Mouse (Mus musculus): Measurements from ENCODE around the gene Plcb3. TPM values are rescaled to one million over a fixed set of nuclear protein-coding genes. Genes with fewer than 3 reads are reported as not detected.

Plcb3 gene
- polyA plus RNA-seq, 1 experiment from 2014 or later: 55.9 TPM

DNA sequence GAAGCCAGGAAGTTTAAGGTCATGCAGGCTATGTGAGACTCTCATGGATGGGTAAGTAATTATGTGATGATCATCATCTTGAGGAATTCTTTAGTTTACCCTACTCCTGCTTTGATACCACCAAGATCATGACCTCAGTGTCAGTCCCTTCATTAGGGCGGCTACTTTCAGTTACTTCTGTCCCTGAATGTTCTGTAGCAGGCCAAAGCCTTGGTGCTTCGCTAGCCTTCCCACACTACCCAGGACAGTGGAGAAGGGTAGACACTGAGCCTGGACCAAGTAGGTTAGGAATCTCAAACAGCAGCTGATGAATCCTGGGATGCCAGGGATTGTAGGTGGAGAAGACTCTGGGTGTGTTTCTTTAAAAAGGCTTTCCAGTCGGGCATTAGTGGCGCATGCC lies 5.2 kb upstream of the Plcb3 start:
- WGBS: 92% methylated on average over 4 of the region's 4 CpGs
- Histone ChIP-seq H3K27ac (ENCODE audit: low read depth) (no peak overlapping the region), H3K36me3 (ENCODE audit: insufficient read depth) (peaks cover 54% of the 10 kb centered on the region), H3K4me1 (ENCODE audit: insufficient read depth) (peaks cover 12% of the 10 kb centered on the region; the same call in 1 of the 2 replicates), H3K9me3 (ENCODE audit: low read depth, low read length) (no peaks in the 10 kb centered on the region), H3K4me2 (peak overlapping the region; percentile 71), H3K4me3 (ENCODE audit: low read depth, low read length) (no peak overlapping the region), H3K9ac (no peak overlapping the region), H3K27me3 (ENCODE audit: insufficient read depth, low read length) (no peaks in the 10 kb centered on the region)
- TF ChIP-seq CTCF (IDR thresholded peaks at IDR 0.05; ENCODE audit: low read depth): no peak
- ATAC-seq (ENCODE audit: insufficient read depth) (no peak), DNase-seq (no peak)

DNA sequence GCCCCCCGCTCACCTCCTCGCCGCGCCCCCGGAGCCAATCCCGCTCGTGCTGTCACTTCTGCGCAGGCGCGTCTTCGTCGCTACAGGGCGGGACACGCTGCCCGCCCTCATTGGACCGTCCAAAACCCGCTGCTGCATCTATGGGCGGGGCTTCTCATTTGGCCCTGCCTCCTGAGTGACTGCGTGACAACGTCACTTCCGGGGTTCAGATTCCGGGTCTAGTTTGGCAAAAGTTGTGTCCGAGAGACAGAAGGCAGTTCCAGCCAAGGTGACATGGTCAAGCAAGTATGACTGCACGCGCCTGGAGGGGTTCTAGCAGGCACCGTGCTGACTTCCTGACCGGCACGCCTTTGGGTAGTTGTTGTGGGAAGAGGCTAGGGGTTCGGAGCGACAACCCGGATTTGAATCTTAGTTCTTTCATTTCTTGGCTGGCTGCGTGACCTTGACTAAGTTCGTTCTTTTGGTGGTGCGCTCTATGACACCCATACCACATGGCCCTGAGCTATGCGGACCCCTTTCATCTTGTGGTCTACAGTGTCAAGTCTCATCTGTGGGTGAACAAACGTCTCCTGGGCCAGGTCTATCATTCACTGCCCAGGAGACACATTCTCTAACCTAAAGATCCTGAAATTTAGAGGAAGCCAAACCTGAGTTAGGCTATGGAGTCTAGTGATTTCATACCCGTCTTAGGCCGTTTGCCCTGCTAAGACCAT lies 4.3 kb upstream of the Plcb3 start, which contains the start of gene Fkbp2:
Fkbp2 (minus strand) TSS at position 121 of the 713 bp plus-strand sequence.
- ATAC-seq (ENCODE audit: insufficient read depth): peak; percentile 88
- H3K4me2 ChIP-seq: peak within 1 kb of the TSS; percentile 71
- 1% methylated on average over 38 of the region's 38 CpGs for WGBS
- no peaks in the 10 kb centered on the region for H3K27me3 ChIP-seq (ENCODE audit: insufficient read depth, low read length)
- H3K9me3 ChIP-seq (ENCODE audit: low read depth, low read length): no peaks in the 10 kb centered on the region
- H3K27ac ChIP-seq (ENCODE audit: low read depth): peak within 1 kb of the TSS; percentile 89
- no peak for TF ChIP-seq CTCF (IDR thresholded peaks at IDR 0.05; ENCODE audit: low read depth)
- peak within 1 kb of the TSS; percentile 58 for H3K4me3 ChIP-seq (ENCODE audit: low read depth, low read length)
- peak; percentile 100 for DNase-seq
- H3K36me3 ChIP-seq (ENCODE audit: insufficient read depth): peaks cover 51% of the 10 kb centered on the region
- peaks cover 15% of the 10 kb centered on the region; the same call in 1 of the 2 replicates for H3K4me1 ChIP-seq (ENCODE audit: insufficient read depth)
- peak within 1 kb of the TSS; percentile 79 for H3K9ac ChIP-seq

DNA sequence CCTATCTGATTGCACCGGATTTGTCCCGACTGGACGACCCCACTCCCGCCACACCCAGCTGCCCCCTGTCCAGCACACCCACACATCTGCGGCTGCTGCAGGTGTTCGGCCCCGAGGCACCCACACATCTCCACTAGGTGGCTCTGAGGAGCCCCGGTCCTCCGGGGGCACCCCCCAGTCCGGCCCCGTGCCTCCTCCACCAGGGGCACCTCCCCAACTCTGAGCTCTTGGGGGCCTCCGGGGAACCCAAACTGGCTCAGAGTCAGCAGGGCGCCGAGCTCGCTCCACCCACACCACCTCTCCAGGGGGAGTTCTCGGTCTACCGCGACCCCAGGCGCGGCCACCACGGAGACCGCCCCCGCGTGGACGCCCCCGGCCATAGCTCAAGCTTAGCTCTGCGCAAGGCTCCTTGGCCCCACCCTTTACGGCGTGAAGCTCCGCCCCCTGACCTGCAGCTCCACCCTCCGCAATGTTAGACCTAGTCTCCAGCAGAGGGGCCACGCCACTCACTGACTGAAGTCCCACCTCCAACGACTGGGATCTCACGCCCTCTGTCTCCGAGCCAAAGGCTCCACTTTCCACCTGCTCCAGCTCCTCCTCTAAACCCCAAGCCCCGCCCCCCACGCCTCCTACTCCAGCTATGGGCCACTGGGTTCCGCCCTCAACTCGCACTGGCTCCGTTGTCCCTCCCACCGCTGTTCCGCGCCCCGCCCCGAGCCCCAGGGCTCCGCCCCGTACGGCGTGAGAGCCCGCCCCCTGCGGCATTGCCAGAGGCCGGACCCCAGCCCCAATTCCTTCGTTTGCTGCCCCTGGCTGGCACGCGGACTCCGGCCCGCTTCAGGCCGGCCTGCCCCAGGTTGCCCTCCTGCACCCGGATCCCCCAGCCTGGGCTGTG lies 3.5 kb upstream of the Plcb3 start:
- WGBS: under 1% methylated on average over 59 of the region's 59 CpGs
- Histone ChIP-seq H3K27me3 (ENCODE audit: insufficient read depth, low read length) (no peaks in the 10 kb centered on the region), H3K4me2 (peak overlapping the region; percentile 71), H3K36me3 (ENCODE audit: insufficient read depth) (peaks cover 43% of the 10 kb centered on the region), H3K27ac (ENCODE audit: low read depth) (peak overlapping the region; percentile 89), H3K4me1 (ENCODE audit: insufficient read depth) (peaks cover 15% of the 10 kb centered on the region; the same call in 1 of the 2 replicates), H3K4me3 (ENCODE audit: low read depth, low read length) (peak overlapping the region; percentile 58), H3K9ac (peak overlapping the region; percentile 79), H3K9me3 (ENCODE audit: low read depth, low read length) (no peaks in the 10 kb centered on the region)
- DNase-seq (peak; percentile 99), ATAC-seq (ENCODE audit: insufficient read depth) (peak; percentile 85)
- TF ChIP-seq CTCF (IDR thresholded peaks at IDR 0.05; ENCODE audit: low read depth): peak; percentile 76

DNA sequence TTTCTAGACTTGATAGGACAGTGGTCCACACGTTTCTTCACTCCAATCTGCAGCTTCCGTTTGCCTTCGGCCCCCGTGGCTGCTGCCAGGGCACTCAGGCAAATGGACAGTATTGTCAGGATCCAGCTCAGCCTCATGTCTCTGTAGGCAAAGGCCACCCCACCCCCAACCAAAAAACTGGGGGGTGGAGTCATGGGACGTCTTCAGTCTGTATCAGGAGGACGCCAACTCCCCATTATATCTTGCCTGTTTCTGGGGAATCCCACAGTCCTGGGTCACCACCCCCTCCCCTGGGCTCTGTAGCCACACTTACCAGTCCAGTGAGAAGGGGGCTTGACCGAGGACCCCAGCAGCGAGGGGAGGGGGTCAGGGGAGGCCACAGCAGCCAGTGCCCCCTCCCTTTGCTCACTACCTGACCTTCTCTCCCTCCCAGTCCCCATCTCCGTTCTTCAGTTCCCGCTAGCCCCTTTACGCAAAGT lies 2.8 kb upstream of the Plcb3 start:
- H3K27ac ChIP-seq (ENCODE audit: low read depth): peak overlapping the region; percentile 37; the same call in 1 of the 2 replicates
- DNase-seq: peak; percentile 66
- peak overlapping the region; percentile 58 for H3K4me3 ChIP-seq (ENCODE audit: low read depth, low read length)
- no peak for ATAC-seq (ENCODE audit: insufficient read depth)
- peaks cover 38% of the 10 kb centered on the region for H3K36me3 ChIP-seq (ENCODE audit: insufficient read depth)
- 5% methylated on average over 11 of the region's 11 CpGs for WGBS
- no peak for TF ChIP-seq CTCF (IDR thresholded peaks at IDR 0.05; ENCODE audit: low read depth)
- H3K9me3 ChIP-seq (ENCODE audit: low read depth, low read length): no peaks in the 10 kb centered on the region
- H3K4me1 ChIP-seq (ENCODE audit: insufficient read depth): peaks cover 15% of the 10 kb centered on the region; the same call in 1 of the 2 replicates
- peak overlapping the region; percentile 71 for H3K4me2 ChIP-seq
- peak overlapping the region; percentile 56 for H3K9ac ChIP-seq
- no peaks in the 10 kb centered on the region for H3K27me3 ChIP-seq (ENCODE audit: insufficient read depth, low read length)

DNA sequence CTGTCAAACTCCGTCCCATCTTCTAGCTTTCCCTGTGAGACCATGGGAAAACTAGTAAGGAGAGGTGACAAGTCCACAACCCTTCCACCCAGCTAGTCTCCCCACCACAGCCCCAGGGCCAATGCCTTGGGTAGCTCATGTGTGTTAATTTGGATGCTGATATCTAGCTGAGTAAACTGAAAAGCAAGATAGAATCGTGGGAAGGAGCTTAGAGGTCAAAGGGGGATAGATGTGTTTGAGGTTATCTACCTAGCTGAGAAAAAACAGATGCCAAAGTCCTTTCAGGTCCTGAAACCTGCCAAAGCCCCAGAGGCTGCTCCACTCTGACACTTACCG lies 2.3 kb upstream of the Plcb3 start:
- H3K36me3 ChIP-seq (ENCODE audit: insufficient read depth): peaks cover 34% of the 10 kb centered on the region
- ATAC-seq (ENCODE audit: insufficient read depth): no peak
- no peak for DNase-seq
- no peak for TF ChIP-seq CTCF (IDR thresholded peaks at IDR 0.05; ENCODE audit: low read depth)
- H3K9me3 ChIP-seq (ENCODE audit: low read depth, low read length): no peaks in the 10 kb centered on the region
- H3K4me3 ChIP-seq (ENCODE audit: low read depth, low read length): peak overlapping the region; percentile 58
- peak overlapping the region; percentile 71 for H3K4me2 ChIP-seq
- 37% methylated on average over 3 of the region's 3 CpGs for WGBS
- H3K27ac ChIP-seq (ENCODE audit: low read depth): 0 out of 2 replicates have a peak overlapping the region, but pooled peaks have one; percentile 37
- peak overlapping the region; percentile 56 for H3K9ac ChIP-seq
- H3K4me1 ChIP-seq (ENCODE audit: insufficient read depth): peaks cover 15% of the 10 kb centered on the region; the same call in 1 of the 2 replicates
- no peaks in the 10 kb centered on the region for H3K27me3 ChIP-seq (ENCODE audit: insufficient read depth, low read length)

DNA sequence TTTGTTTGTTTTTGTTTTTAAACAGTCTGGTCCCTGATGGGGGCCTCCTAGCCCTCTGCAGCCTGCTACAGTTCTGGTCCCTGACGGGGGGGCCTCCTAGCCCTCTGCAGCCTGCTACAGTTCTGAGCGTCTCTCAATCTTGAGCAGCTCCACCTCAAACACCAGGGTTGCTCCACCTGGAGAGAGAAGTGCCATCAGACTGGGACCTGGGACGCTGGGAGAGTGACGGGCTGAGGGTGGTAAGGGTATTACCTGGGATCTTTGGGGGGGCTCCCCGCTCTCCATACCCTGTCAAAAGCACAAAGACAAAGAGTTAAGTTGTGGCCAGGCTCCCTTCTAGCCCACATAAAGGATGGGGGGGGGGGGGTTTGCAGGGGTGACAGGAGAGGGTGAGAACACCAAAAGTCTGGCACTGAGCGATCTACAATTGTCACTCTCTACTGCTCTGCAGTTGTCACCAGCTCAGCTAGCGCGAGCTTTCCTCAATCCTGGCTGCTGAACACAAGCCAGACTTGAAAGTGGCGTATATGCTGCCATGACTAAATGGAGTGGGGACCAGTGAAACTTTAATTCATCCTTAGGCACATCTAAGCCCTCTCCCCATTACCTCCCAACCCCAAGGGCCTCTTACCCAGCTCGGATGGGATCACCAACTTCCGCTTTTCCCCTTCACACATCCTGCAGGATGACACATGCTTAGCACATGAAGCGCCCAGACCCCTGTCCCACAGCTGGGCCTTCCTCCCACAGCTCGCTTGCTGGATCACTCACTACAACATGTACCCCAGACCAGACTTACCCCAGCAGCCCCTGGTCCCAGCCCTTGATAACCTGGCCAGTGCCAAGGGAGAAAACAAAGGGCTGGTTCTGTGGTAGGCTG lies 1.7 kb upstream of the Plcb3 start:
- Histone ChIP-seq H3K4me3 (ENCODE audit: low read depth, low read length) (peak overlapping the region; percentile 58), H3K4me1 (ENCODE audit: insufficient read depth) (peaks cover 15% of the 10 kb centered on the region; the same call in 1 of the 2 replicates), H3K27me3 (ENCODE audit: insufficient read depth, low read length) (no peaks in the 10 kb centered on the region), H3K27ac (ENCODE audit: low read depth) (no peak overlapping the region), H3K4me2 (peak overlapping the region; percentile 71), H3K9ac (peak overlapping the region; percentile 56; the same call in 1 of the 2 replicates), H3K9me3 (ENCODE audit: low read depth, low read length) (no peaks in the 10 kb centered on the region), H3K36me3 (ENCODE audit: insufficient read depth) (peaks cover 30% of the 10 kb centered on the region)
- no peak for TF ChIP-seq CTCF (IDR thresholded peaks at IDR 0.05; ENCODE audit: low read depth)
- no peak for ATAC-seq (ENCODE audit: insufficient read depth)
- DNase-seq: no peak
- WGBS: 75% methylated on average over 13 of the region's 13 CpGs

All from lung, embryonic 14.5 days (tissue).